Mouse (Mus musculus) NIH3T3 (cell line): ENCODE results near the gene 2300009A05Rik.

Experiments used
- DNase-seq: peaks from one replicate; pipeline ENCODE4 v3.0.0-alpha.2; 2012; ENCODE audit warnings: low read depth

2300009A05Rik gene

DNA sequence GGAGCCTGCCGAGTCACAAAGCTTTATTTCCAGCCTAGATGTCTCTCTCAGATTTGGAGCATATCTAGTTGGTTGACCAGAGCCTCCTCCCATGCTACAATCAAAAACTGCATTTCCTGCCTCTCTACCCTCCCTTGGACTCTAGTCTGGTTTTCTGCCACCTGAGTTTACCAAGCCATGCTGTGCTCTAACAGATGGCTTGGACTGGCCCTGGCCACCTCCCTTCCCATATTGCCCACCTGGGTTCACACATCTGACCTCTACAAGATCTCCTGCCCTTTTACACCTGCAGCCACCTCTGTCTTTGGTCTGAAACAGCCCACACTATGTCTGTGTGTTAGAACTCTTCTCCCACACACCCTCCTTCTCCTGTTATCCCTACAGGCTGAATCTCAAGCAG lies 50.9 kb downstream of the 2300009A05Rik start:
- DNase-seq = no peak

DNA sequence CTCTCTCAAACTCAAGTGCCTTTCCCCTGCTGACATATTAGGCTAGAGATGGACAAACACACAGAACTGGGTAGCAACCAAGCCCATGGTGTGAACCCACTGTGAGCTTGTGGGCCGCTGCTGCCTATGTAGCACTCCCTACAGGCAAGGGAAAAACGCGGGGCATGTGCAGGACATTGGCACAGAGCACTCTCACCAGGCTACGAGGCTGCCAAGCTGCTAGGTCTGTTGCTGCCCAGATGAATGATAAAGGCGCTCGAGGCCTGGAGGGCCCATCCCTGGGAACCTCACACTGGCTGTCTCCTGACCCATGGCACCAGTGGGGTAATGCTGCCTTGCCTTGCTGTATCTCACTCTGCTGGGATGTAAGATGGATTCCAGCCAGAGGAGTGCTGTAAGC lies 53.0 kb downstream of the 2300009A05Rik start:
- DNase-seq = no peak
